Mouse (Mus musculus) olfactory bulb, adult 2 months (tissue): Measurements from ENCODE around the gene Herc2.

Source experiments
- CTCF ChIP-seq: fragments of 200-500 bp; IDR thresholded peaks from 2 replicates; pipeline ENCODE4 v1.5.1; 2012; ENCODE audit warnings: low read depth, mild to moderate bottlenecking, low read length, moderate library complexity; ENCODE audit not compliant: insufficient read depth
- POLR2A ChIP-seq: fragments of 200-500 bp; IDR thresholded peaks from 2 replicates; pipeline ENCODE4 v1.6.1; 2012; ENCODE audit warnings: mild to moderate bottlenecking, low read depth, low read length, moderate library complexity; ENCODE audit not compliant: insufficient read depth

GRCm38 (mm10) chr7:56191041-56191440, 141.0 kb downstream of the Herc2 start:
- TF ChIP-seq CTCF (no peak), POLR2A (no peak)
